Mouse (Mus musculus) hindbrain, embryonic 14.5 days (tissue): Measurements from ENCODE around the gene Leap2. TPM values are rescaled to one million over a fixed set of nuclear protein-coding genes. Genes with fewer than 3 reads are reported as not detected.
A peak's percentile ranks its signal among the peaks of the same experiment; 100 is the strongest.
"Not testable (repeated sequence)": the region's sequence is repeated elsewhere in the genome, so short reads cannot be mapped to it uniquely, and the experiment has no call there.

Experiments used
- ATAC-seq: fragments of 200-750 bp; cut with Nextera tagmentation; 2 replicates; pipeline ENCODE4 v1.8.0; 2017; ENCODE audit warnings: moderate number of reproducible peaks, mild to moderate bottlenecking, moderate TSS enrichment, moderate library complexity; ENCODE audit not compliant: low FRiP score
- DNase-seq: peaks from one replicate; pipeline ENCODE4 v3.0.0-alpha.2; 2015; ENCODE audit warnings: low spot score
- H3K27ac ChIP-seq: fragments of 300-500 bp; sonication (generic); 2 replicates; pipeline ENCODE4 v1.5.1; 2014; ENCODE audit warnings: mild to moderate bottlenecking, moderate library complexity
- H3K27me3 ChIP-seq: fragments of 300-500 bp; sonication (generic); 2 replicates; pipeline ENCODE4 v1.6.1; 2014; ENCODE audit warnings: mild to moderate bottlenecking, low read length, mixed read lengths; ENCODE audit not compliant: control insufficient read depth, insufficient read depth
- H3K36me3 ChIP-seq: fragments of 300-500 bp; sonication (generic); replicated peaks from 2 replicates; pipeline ENCODE4 v1.6.1; 2014; ENCODE audit not compliant: control insufficient read depth, insufficient read depth
- H3K4me1 ChIP-seq: fragments of 300-500 bp; sonication (generic); replicated peaks from 2 replicates; pipeline ENCODE4 v1.6.1; 2014; ENCODE audit warnings: antibody characterized with exemption, low read length, mixed read lengths; ENCODE audit not compliant: control insufficient read depth, insufficient read depth
- H3K4me2 ChIP-seq: fragments of 300-500 bp; sonication (generic); replicated peaks from 2 replicates; pipeline ENCODE4 v1.6.1; 2014; ENCODE audit warnings: mild to moderate bottlenecking, moderate library complexity
- H3K4me3 ChIP-seq: fragments of 300-500 bp; sonication (generic); replicated peaks from 2 replicates; pipeline ENCODE4 v1.5.1; 2014; ENCODE audit warnings: mild to moderate bottlenecking, low read length
- H3K9ac ChIP-seq: fragments of 300-500 bp; sonication (generic); 2 replicates; pipeline ENCODE4 v1.6.1; 2014
- H3K9me3 ChIP-seq: fragments of 300-500 bp; sonication (generic); 2 replicates; pipeline ENCODE4 v1.6.1; 2016; ENCODE audit warnings: low read length; ENCODE audit not compliant: control insufficient read depth
- WGBS: fragments of 180-500 bp; shearing (Covaris S2); extraction: QIAGEN DNeasy Blood & Tissue Kit; methylation state at CpG from one replicate; pipeline ENCODE4 v1.1.7; 2014; 5-methylcytosine and 5-hydroxymethylcytosine counted together
- polyA plus RNA-seq: library from polyadenylated mRNA; unstranded; fragments of >200 nt; fragmentation: Nextera tagmentation; extraction: Ambion mirVana; gene quantifications from 2 replicates; pipeline ENCODE4 v1.2.1, GENCODE M21; 2014

Leap2 gene
- polyA plus RNA-seq, 1 experiment from 2014 or later, result not detected

GRCm38 (mm10) chr11:53430300-53430669, 7.3 kb upstream of the Leap2 start:
- H3K9ac ChIP-seq, result peak overlapping the region; percentile 88
- peaks cover 13% of the 10 kb centered on the region for H3K4me1 ChIP-seq
- peak overlapping the region; percentile 66 for H3K4me3 ChIP-seq
- WGBS, result under 1% methylated on average over 34 of the region's 34 CpGs
- no peaks in the 10 kb centered on the region for H3K27me3 ChIP-seq
- peak; percentile 73; the same call in 1 of the 2 replicates for ATAC-seq
- H3K27ac ChIP-seq, result peak overlapping the region; percentile 85
- peak overlapping the region; percentile 73 for H3K4me2 ChIP-seq
- peaks cover 14% of the 10 kb centered on the region for H3K36me3 ChIP-seq
- H3K9me3 ChIP-seq, result no peaks in the 10 kb centered on the region
- no peak for DNase-seq

GRCm38 (mm10) chr11:53429182-53429581, 6.2 kb upstream of the Leap2 start:
- Histone ChIP-seq H3K27me3 (no peaks in the 10 kb centered on the region), H3K9ac (no peak overlapping the region), H3K9me3 (no peaks in the 10 kb centered on the region), H3K4me2 (peak overlapping the region; percentile 73), H3K4me3 (0 out of 2 replicates have a peak overlapping the region, but pooled peaks have one; percentile 66), H3K4me1 (peaks cover 13% of the 10 kb centered on the region), H3K36me3 (peaks cover 14% of the 10 kb centered on the region), H3K27ac (no peak overlapping the region)
- no peak for DNase-seq
- ATAC-seq, result no peak

- Histone ChIP-seq H3K4me2 (no peak overlapping the region), H3K27ac (no peak overlapping the region), H3K4me1 (peaks cover 13% of the 10 kb centered on the region), H3K36me3 (peaks cover 14% of the 10 kb centered on the region), H3K9me3 (no peaks in the 10 kb centered on the region), H3K4me3 (no peak overlapping the region), H3K27me3 (no peaks in the 10 kb centered on the region), H3K9ac (no peak overlapping the region)
- WGBS, result 94% methylated on average over 5 of the region's 5 CpGs
- no peak for DNase-seq
- no peak for ATAC-seq
Observed at GRCm38 (mm10) chr11:53428716-53429057, 5.7 kb upstream of the Leap2 start.

- peaks cover 14% of the 10 kb centered on the region for H3K36me3 ChIP-seq
- no peak overlapping the region for H3K9ac ChIP-seq
- no peak overlapping the region for H3K4me3 ChIP-seq
- ATAC-seq (no peak), DNase-seq (no peak)
- H3K27ac ChIP-seq, result no peak overlapping the region
- WGBS, result 93% methylated on average over 3 of the region's 3 CpGs
- H3K4me1 ChIP-seq, result peaks cover 13% of the 10 kb centered on the region
- no peaks in the 10 kb centered on the region for H3K27me3 ChIP-seq
- no peaks in the 10 kb centered on the region for H3K9me3 ChIP-seq
- no peak overlapping the region for H3K4me2 ChIP-seq
Observed at GRCm38 (mm10) chr11:53427993-53428715, 5.2 kb upstream of the Leap2 start.

DNA sequence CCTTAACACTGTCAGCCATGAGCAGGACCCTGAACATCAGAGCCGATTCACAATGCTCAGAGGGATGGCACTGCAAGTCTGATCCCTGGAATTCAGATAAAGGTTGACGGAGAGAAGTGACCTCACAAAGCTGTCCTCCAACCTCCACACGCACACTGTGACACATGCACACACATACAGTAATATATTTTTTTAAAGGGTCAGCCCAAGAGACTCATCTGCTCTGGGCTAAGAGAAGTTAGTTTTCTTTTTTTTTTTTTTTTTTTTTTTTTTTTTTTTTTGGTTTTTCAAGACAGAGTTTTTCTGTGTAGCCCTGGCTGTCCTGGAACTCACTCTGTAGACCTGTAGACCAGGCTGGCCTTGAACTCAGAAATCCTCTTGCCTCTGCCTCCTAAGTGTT, 3.9 kb upstream of the Leap2 start:
- not testable (repeated sequence) for DNase-seq, H3K9me3 ChIP-seq, ATAC-seq, H3K9ac ChIP-seq, H3K27ac ChIP-seq, H3K4me2 ChIP-seq, H3K27me3 ChIP-seq, H3K4me3 ChIP-seq
- WGBS, result 87% methylated on average over 3 of the region's 3 CpGs
- H3K4me1 ChIP-seq, result peaks cover 13% of the 10 kb centered on the region
- peaks cover 14% of the 10 kb centered on the region for H3K36me3 ChIP-seq

GRCm38 (mm10) chr11:53425711-53426255, 2.8 kb upstream of the Leap2 start:
- no peak overlapping the region for H3K4me2 ChIP-seq
- H3K4me3 ChIP-seq, result no peak overlapping the region
- 91% methylated on average over 6 of the region's 6 CpGs for WGBS

GRCm38 (mm10) chr11:53425251-53425650, 2.3 kb upstream of the Leap2 start:
- ATAC-seq (no peak), DNase-seq (no peak)
- no peaks in the 10 kb centered on the region for H3K27me3 ChIP-seq
- H3K4me2 ChIP-seq, result no peak overlapping the region
- H3K9me3 ChIP-seq, result no peaks in the 10 kb centered on the region
- WGBS, result 75% methylated on average over 3 of the region's 3 CpGs
- H3K4me1 ChIP-seq, result peaks cover 9% of the 10 kb centered on the region
- no peak overlapping the region for H3K9ac ChIP-seq
- H3K27ac ChIP-seq, result no peak overlapping the region
- no peak overlapping the region for H3K4me3 ChIP-seq
- peaks cover 27% of the 10 kb centered on the region for H3K36me3 ChIP-seq

More at GRCm38 (mm10) chr11:53425711-53426255, 2.8 kb upstream of the Leap2 start:
- peaks cover 24% of the 10 kb centered on the region for H3K36me3 ChIP-seq
- H3K27me3 ChIP-seq, result no peaks in the 10 kb centered on the region
- peaks cover 9% of the 10 kb centered on the region for H3K4me1 ChIP-seq
- ATAC-seq, result no peak
- DNase-seq, result no peak
- no peaks in the 10 kb centered on the region for H3K9me3 ChIP-seq
- no peak overlapping the region for H3K27ac ChIP-seq
- no peak overlapping the region for H3K9ac ChIP-seq

DNA sequence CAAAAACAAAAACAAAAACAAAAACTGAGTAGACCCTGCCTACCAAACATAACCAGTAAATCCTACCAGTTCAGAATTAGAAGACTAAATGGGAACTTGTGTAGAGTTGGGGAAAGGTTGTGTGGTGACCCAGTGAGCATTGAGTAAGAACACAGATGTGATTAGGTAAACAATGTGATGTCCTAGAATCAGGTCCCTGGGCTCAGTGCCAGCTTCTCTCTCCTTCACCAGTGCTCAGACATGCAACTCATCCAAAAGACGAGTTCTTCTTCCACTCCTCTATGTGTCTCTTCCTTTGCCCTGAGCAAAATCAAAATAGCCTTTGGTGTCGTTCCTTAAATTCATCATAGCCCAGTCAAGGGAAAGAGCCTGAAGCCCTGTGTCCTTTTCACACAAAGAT, 1.9 kb upstream of the Leap2 start:
- Histone ChIP-seq H3K36me3 (peaks cover 31% of the 10 kb centered on the region), H3K4me1 (peaks cover 6% of the 10 kb centered on the region), H3K9ac (no peak overlapping the region), H3K4me3 (no peak overlapping the region), H3K27me3 (no peaks in the 10 kb centered on the region), H3K9me3 (no peaks in the 10 kb centered on the region), H3K27ac (no peak overlapping the region), H3K4me2 (no peak overlapping the region)
- no peak for ATAC-seq
- WGBS, result 60% methylated on average over 2 of the region's 2 CpGs
- no peak for DNase-seq

DNA sequence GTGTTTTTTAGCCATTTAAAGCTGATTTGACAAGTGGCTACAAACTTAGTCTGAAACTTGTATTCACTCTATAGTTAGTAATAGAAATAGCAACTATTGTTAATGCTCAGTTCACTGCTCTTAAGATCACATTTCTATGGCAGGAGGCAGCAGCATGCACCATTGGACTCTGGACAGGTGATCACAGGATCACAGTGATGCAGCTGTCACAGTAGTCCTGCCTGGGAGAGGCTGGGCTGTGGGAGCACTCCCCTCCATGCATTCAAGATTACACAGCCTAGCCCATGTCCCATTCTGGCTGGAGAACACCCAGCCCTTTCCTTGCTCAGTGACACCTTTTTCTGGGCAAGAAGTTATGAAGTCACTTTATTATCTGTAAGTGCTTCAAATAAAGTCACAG, 4.9 kb downstream of the Leap2 start:
- no peaks in the 10 kb centered on the region for H3K9me3 ChIP-seq
- no peak overlapping the region for H3K4me3 ChIP-seq
- H3K36me3 ChIP-seq, result peaks cover 82% of the 10 kb centered on the region
- no peaks in the 10 kb centered on the region for H3K4me1 ChIP-seq
- H3K9ac ChIP-seq, result no peak overlapping the region
- no peak for ATAC-seq
- DNase-seq, result no peak
- no peaks in the 10 kb centered on the region for H3K27me3 ChIP-seq
- no peak overlapping the region for H3K27ac ChIP-seq
- no peak overlapping the region for H3K4me2 ChIP-seq
